Mouse (Mus musculus) hindbrain, embryonic 14.5 days (tissue): ENCODE data around the gene Kcnd3. TPM values are rescaled to one million over a fixed set of nuclear protein-coding genes. Genes with fewer than 3 reads are reported as not detected.

Source experiments
- ATAC-seq: fragments of 200-750 bp; cut with Nextera tagmentation; 2 replicates; pipeline ENCODE4 v1.8.0; 2017; ENCODE audit warnings: moderate number of reproducible peaks, mild to moderate bottlenecking, moderate TSS enrichment, moderate library complexity; ENCODE audit not compliant: low FRiP score
- DNase-seq: peaks from one replicate; pipeline ENCODE4 v3.0.0-alpha.2; 2015; ENCODE audit warnings: low spot score
- H3K27ac ChIP-seq: fragments of 300-500 bp; sonication (generic); 2 replicates; pipeline ENCODE4 v1.5.1; 2014; ENCODE audit warnings: mild to moderate bottlenecking, moderate library complexity
- H3K27me3 ChIP-seq: fragments of 300-500 bp; sonication (generic); 2 replicates; pipeline ENCODE4 v1.6.1; 2014; ENCODE audit warnings: mild to moderate bottlenecking, low read length, mixed read lengths; ENCODE audit not compliant: control insufficient read depth, insufficient read depth
- H3K36me3 ChIP-seq: fragments of 300-500 bp; sonication (generic); replicated peaks from 2 replicates; pipeline ENCODE4 v1.6.1; 2014; ENCODE audit not compliant: control insufficient read depth, insufficient read depth
- H3K4me1 ChIP-seq: fragments of 300-500 bp; sonication (generic); replicated peaks from 2 replicates; pipeline ENCODE4 v1.6.1; 2014; ENCODE audit warnings: antibody characterized with exemption, low read length, mixed read lengths; ENCODE audit not compliant: control insufficient read depth, insufficient read depth
- H3K4me2 ChIP-seq: fragments of 300-500 bp; sonication (generic); replicated peaks from 2 replicates; pipeline ENCODE4 v1.6.1; 2014; ENCODE audit warnings: mild to moderate bottlenecking, moderate library complexity
- H3K4me3 ChIP-seq: fragments of 300-500 bp; sonication (generic); replicated peaks from 2 replicates; pipeline ENCODE4 v1.5.1; 2014; ENCODE audit warnings: mild to moderate bottlenecking, low read length
- H3K9ac ChIP-seq: fragments of 300-500 bp; sonication (generic); 2 replicates; pipeline ENCODE4 v1.6.1; 2014
- H3K9me3 ChIP-seq: fragments of 300-500 bp; sonication (generic); 2 replicates; pipeline ENCODE4 v1.6.1; 2016; ENCODE audit warnings: low read length; ENCODE audit not compliant: control insufficient read depth
- WGBS: fragments of 180-500 bp; shearing (Covaris S2); extraction: QIAGEN DNeasy Blood & Tissue Kit; methylation state at CpG from one replicate; pipeline ENCODE4 v1.1.7; 2014; 5-methylcytosine and 5-hydroxymethylcytosine counted together
- polyA plus RNA-seq: library from polyadenylated mRNA; unstranded; fragments of >200 nt; fragmentation: Nextera tagmentation; extraction: Ambion mirVana; gene quantifications from 2 replicates; pipeline ENCODE4 v1.2.1, GENCODE M21; 2014

The Kcnd3 gene
- polyA plus RNA-seq = 11.7 and 12.3 TPM in 2 replicates

- Histone ChIP-seq H3K36me3 (no peaks in the 10 kb centered on the region), H3K9me3 (no peaks in the 10 kb centered on the region), H3K4me3 (peak within 1 kb of the TSS; percentile 59), H3K27ac (peak within 1 kb of the TSS; percentile 81), H3K4me1 (peaks cover 19% of the 10 kb centered on the region), H3K9ac (peak within 1 kb of the TSS; percentile 83), H3K4me2 (peak within 1 kb of the TSS; percentile 87), H3K27me3 (peaks cover 5% of the 10 kb centered on the region; the same call in 1 of the 2 replicates)
- DNase-seq (peak; percentile 25), ATAC-seq (peak; percentile 78)
- under 1% methylated on average over 33 of the region's 98 CpGs for WGBS
Measured at GRCm38 (mm10) chr3:105451627-105452555, at the start of gene Kcnd3. Gene Kcnd3, plus strand, starts transcription at chr3:105452330.

GRCm38 (mm10) chr3:105402676-105403075 is 49.5 kb upstream of the Kcnd3 start:
- no peak for DNase-seq
- no peak overlapping the region for H3K4me2 ChIP-seq
- H3K9me3 ChIP-seq = no peaks in the 10 kb centered on the region
- no peaks in the 10 kb centered on the region for H3K27me3 ChIP-seq
- no peak overlapping the region for H3K4me3 ChIP-seq
- peaks cover 16% of the 10 kb centered on the region for H3K4me1 ChIP-seq
- H3K36me3 ChIP-seq = no peaks in the 10 kb centered on the region
- ATAC-seq = no peak
- WGBS = 66% methylated on average over 5 of the region's 5 CpGs
- H3K9ac ChIP-seq = no peak overlapping the region
- no peak overlapping the region for H3K27ac ChIP-seq

- no peaks in the 10 kb centered on the region for H3K36me3 ChIP-seq
- no peak overlapping the region for H3K9ac ChIP-seq
- no peak overlapping the region for H3K4me3 ChIP-seq
- no peak overlapping the region for H3K4me2 ChIP-seq
- ATAC-seq (peak; percentile 85; the same call in 1 of the 2 replicates), DNase-seq (no peak)
- H3K4me1 ChIP-seq = peaks cover 23% of the 10 kb centered on the region
- 29% methylated on average over 5 of the region's 5 CpGs for WGBS
- H3K27ac ChIP-seq = no peak overlapping the region
- no peaks in the 10 kb centered on the region for H3K9me3 ChIP-seq
- H3K27me3 ChIP-seq = no peaks in the 10 kb centered on the region
Measured at GRCm38 (mm10) chr3:105403410-105404076, 48.6 kb upstream of the Kcnd3 start.

GRCm38 (mm10) chr3:105404077-105404446 is 48.1 kb upstream of the Kcnd3 start:
- Histone ChIP-seq H3K4me3 (no peak overlapping the region), H3K4me1 (peaks cover 23% of the 10 kb centered on the region), H3K27ac (no peak overlapping the region), H3K9me3 (no peaks in the 10 kb centered on the region), H3K36me3 (no peaks in the 10 kb centered on the region), H3K4me2 (no peak overlapping the region), H3K27me3 (no peaks in the 10 kb centered on the region), H3K9ac (no peak overlapping the region)
- DNase-seq (no peak), ATAC-seq (peak; percentile 54; the same call in 1 of the 2 replicates)
- WGBS = 46% methylated on average over 4 of the region's 4 CpGs

GRCm38 (mm10) chr3:105405516-105405915 is 46.6 kb upstream of the Kcnd3 start:
- Histone ChIP-seq H3K27ac (no peak overlapping the region), H3K4me3 (no peak overlapping the region), H3K27me3 (no peaks in the 10 kb centered on the region), H3K9me3 (no peaks in the 10 kb centered on the region), H3K4me2 (no peak overlapping the region), H3K36me3 (no peaks in the 10 kb centered on the region), H3K9ac (no peak overlapping the region), H3K4me1 (peaks cover 23% of the 10 kb centered on the region)
- DNase-seq (no peak), ATAC-seq (no peak)
- WGBS = 81% methylated on average over 7 of the region's 7 CpGs

- Histone ChIP-seq H3K9me3 (no peaks in the 10 kb centered on the region), H3K4me2 (no peak overlapping the region), H3K36me3 (no peaks in the 10 kb centered on the region), H3K27me3 (no peaks in the 10 kb centered on the region), H3K9ac (no peak overlapping the region), H3K4me3 (no peak overlapping the region), H3K27ac (no peak overlapping the region), H3K4me1 (peaks cover 23% of the 10 kb centered on the region)
- DNase-seq = no peak
- ATAC-seq = no peak
- WGBS = 45% methylated on average over 7 of the region's 7 CpGs
Measured at GRCm38 (mm10) chr3:105406036-105406435, 46.1 kb upstream of the Kcnd3 start.

- WGBS = 28% methylated on average over 3 of the region's 3 CpGs
- Histone ChIP-seq H3K4me2 (no peak overlapping the region), H3K9me3 (no peaks in the 10 kb centered on the region), H3K4me3 (no peak overlapping the region), H3K27ac (peak overlapping the region; percentile 32; the same call in 1 of the 2 replicates), H3K27me3 (no peaks in the 10 kb centered on the region), H3K4me1 (peaks cover 23% of the 10 kb centered on the region), H3K9ac (no peak overlapping the region), H3K36me3 (no peaks in the 10 kb centered on the region)
- peak; percentile 57 for ATAC-seq
- no peak for DNase-seq
Measured at GRCm38 (mm10) chr3:105408211-105408610, 43.9 kb upstream of the Kcnd3 start.

GRCm38 (mm10) chr3:105410810-105411209 is 41.3 kb upstream of the Kcnd3 start:
- Histone ChIP-seq H3K4me2 (no peak overlapping the region), H3K27me3 (no peaks in the 10 kb centered on the region), H3K9me3 (no peaks in the 10 kb centered on the region), H3K9ac (no peak overlapping the region), H3K27ac (no peak overlapping the region), H3K4me1 (peaks cover 11% of the 10 kb centered on the region), H3K4me3 (no peak overlapping the region), H3K36me3 (no peaks in the 10 kb centered on the region)
- 92% methylated on average over 5 of the region's 5 CpGs for WGBS
- DNase-seq (no peak), ATAC-seq (no peak)

- no peaks in the 10 kb centered on the region for H3K27me3 ChIP-seq
- H3K4me3 ChIP-seq = no peak overlapping the region
- peaks cover 10% of the 10 kb centered on the region for H3K4me1 ChIP-seq
- no peak overlapping the region for H3K4me2 ChIP-seq
- ATAC-seq (no peak), DNase-seq (no peak)
- no peak overlapping the region for H3K9ac ChIP-seq
- H3K36me3 ChIP-seq = no peaks in the 10 kb centered on the region
- H3K27ac ChIP-seq = no peak overlapping the region
- WGBS = 76% methylated on average over 4 of the region's 4 CpGs
- no peaks in the 10 kb centered on the region for H3K9me3 ChIP-seq
Measured at GRCm38 (mm10) chr3:105411776-105412175, 40.4 kb upstream of the Kcnd3 start.
